Mouse (Mus musculus) midbrain, postnatal 0 days (tissue): ENCODE data around the gene Glrp1. TPM values are rescaled to one million over a fixed set of nuclear protein-coding genes. Genes with fewer than 3 reads are reported as not detected.

Experiments used
- ATAC-seq: fragments of 200-750 bp; cut with Nextera tagmentation; 2 replicates; pipeline ENCODE4 v1.8.0; 2017; ENCODE audit warnings: moderate number of reproducible peaks, mild to moderate bottlenecking, moderate TSS enrichment, moderate library complexity; ENCODE audit not compliant: low FRiP score
- DNase-seq: peaks from one replicate; pipeline ENCODE4 v3.0.0-alpha.2; 2015; ENCODE audit warnings: low spot score
- H3K27ac ChIP-seq: fragments of 300-500 bp; sonication (generic); 2 replicates; pipeline ENCODE4 v1.5.1; 2014; ENCODE audit warnings: low read depth, mild to moderate bottlenecking, low read length, mixed read lengths
- H3K27me3 ChIP-seq: fragments of 300-500 bp; sonication (generic); 2 replicates; pipeline ENCODE4 v1.6.1; 2014; ENCODE audit warnings: low read length, control low read depth, mixed read lengths; ENCODE audit not compliant: insufficient read depth
- H3K36me3 ChIP-seq: fragments of 300-500 bp; sonication (generic); 2 replicates; pipeline ENCODE4 v1.6.1; 2014; ENCODE audit warnings: low read length, control low read depth, mixed read lengths; ENCODE audit not compliant: insufficient read depth
- H3K4me1 ChIP-seq: fragments of 300-500 bp; sonication (generic); 2 replicates; pipeline ENCODE4 v1.6.1; 2014; ENCODE audit warnings: mild to moderate bottlenecking, control low read depth, antibody characterized with exemption, low read length, mixed read lengths; ENCODE audit not compliant: insufficient read depth
- H3K4me2 ChIP-seq: fragments of 300-500 bp; sonication (generic); 2 replicates; pipeline ENCODE4 v1.6.1; 2014; ENCODE audit warnings: low read depth, mild to moderate bottlenecking, low read length, mixed read lengths; ENCODE audit not compliant: poor library complexity, severe bottlenecking
- H3K4me3 ChIP-seq: fragments of 300-500 bp; sonication (generic); 2 replicates; pipeline ENCODE4 v1.5.1; 2014; ENCODE audit warnings: low read depth, mild to moderate bottlenecking, low read length, moderate library complexity
- H3K9ac ChIP-seq: fragments of 300-500 bp; sonication (generic); replicated peaks from 2 replicates; pipeline ENCODE4 v1.6.1; 2014; ENCODE audit warnings: mild to moderate bottlenecking, low read length, moderate library complexity, mixed read lengths; ENCODE audit not compliant: poor library complexity, severe bottlenecking
- H3K9me3 ChIP-seq: fragments of 300-500 bp; sonication (generic); 2 replicates; pipeline ENCODE4 v1.6.1; 2016; ENCODE audit warnings: low read length, control low read depth
- CTCF ChIP-seq: IDR thresholded peaks from 2 replicates; pipeline ENCODE4 v1.5.1; 2016; ENCODE audit warnings: antibody characterized with exemption, mild to moderate bottlenecking
- WGBS: fragments of 180-500 bp; shearing (Covaris S2); extraction: QIAGEN DNeasy Blood & Tissue Kit; methylation state at CpG from one replicate; pipeline ENCODE4 v1.1.7; 2014; 5-methylcytosine and 5-hydroxymethylcytosine counted together
- polyA plus RNA-seq: library from polyadenylated mRNA; unstranded; fragments of >200 nt; fragmentation: Nextera tagmentation; extraction: Ambion mirVana; gene quantifications from 2 replicates; pipeline ENCODE4 v1.2.1, GENCODE M21; 2015
- total RNA-seq: library from RNA; depleted of rRNA; stranded (reverse); fragments of >200 nt; gene quantifications from 2 replicates; pipeline ENCODE4 v1.2.3, GENCODE M21; 2014

Glrp1 gene
- total and polyA plus RNA-seq, 2 experiments from 2014 or later: 0.07 TPM; not detected in 1

- peaks cover 3% of the 10 kb centered on the region; the same call in 1 of the 2 replicates for H3K4me1 ChIP-seq
- no peaks in the 10 kb centered on the region for H3K27me3 ChIP-seq
- H3K9ac ChIP-seq: no peak overlapping the region
- H3K4me2 ChIP-seq: no peak overlapping the region
- no peak for TF ChIP-seq CTCF
- no peak overlapping the region for H3K27ac ChIP-seq
- DNase-seq (peak; percentile 31), ATAC-seq (no peak)
- 52% methylated on average over 17 of the region's 17 CpGs for WGBS
- H3K4me3 ChIP-seq: no peak overlapping the region
- no peaks in the 10 kb centered on the region for H3K9me3 ChIP-seq
- no peaks in the 10 kb centered on the region for H3K36me3 ChIP-seq
Observed at GRCm38 (mm10) chr1:88482142-88483099, 27.4 kb downstream of the Glrp1 start.

GRCm38 (mm10) chr1:88480594-88480993 is 29.3 kb downstream of the Glrp1 start:
- no peak overlapping the region for H3K27ac ChIP-seq
- H3K4me2 ChIP-seq: no peak overlapping the region
- 84% methylated on average over 8 of the region's 8 CpGs for WGBS
- H3K4me3 ChIP-seq: no peak overlapping the region
- no peaks in the 10 kb centered on the region for H3K36me3 ChIP-seq
- DNase-seq (no peak), ATAC-seq (no peak)
- H3K9ac ChIP-seq: no peak overlapping the region
- H3K27me3 ChIP-seq: no peaks in the 10 kb centered on the region
- H3K9me3 ChIP-seq: no peaks in the 10 kb centered on the region
- peaks cover 3% of the 10 kb centered on the region; the same call in 1 of the 2 replicates for H3K4me1 ChIP-seq
- TF ChIP-seq CTCF: no peak

- Histone ChIP-seq H3K9ac (no peak overlapping the region), H3K27ac (no peak overlapping the region), H3K4me3 (no peak overlapping the region), H3K27me3 (no peaks in the 10 kb centered on the region), H3K36me3 (no peaks in the 10 kb centered on the region), H3K4me1 (peaks cover 3% of the 10 kb centered on the region; the same call in 1 of the 2 replicates), H3K9me3 (no peaks in the 10 kb centered on the region), H3K4me2 (no peak overlapping the region)
- TF ChIP-seq CTCF: no peak
- WGBS: 16% methylated on average over 2 of the region's 2 CpGs
- DNase-seq (peak; percentile 67), ATAC-seq (no peak)
Observed at GRCm38 (mm10) chr1:88478205-88478604, 31.7 kb downstream of the Glrp1 start.

GRCm38 (mm10) chr1:88476554-88477085 is 33.2 kb downstream of the Glrp1 start:
- no peak overlapping the region for H3K27ac ChIP-seq
- H3K4me3 ChIP-seq: no peak overlapping the region
- H3K9ac ChIP-seq: no peak overlapping the region
- WGBS: 91% methylated on average over 20 of the region's 20 CpGs
- TF ChIP-seq CTCF: no peak
- no peak for DNase-seq
- no peaks in the 10 kb centered on the region for H3K9me3 ChIP-seq
- H3K36me3 ChIP-seq: no peaks in the 10 kb centered on the region
- no peaks in the 10 kb centered on the region for H3K27me3 ChIP-seq
- no peak overlapping the region for H3K4me2 ChIP-seq
- ATAC-seq: no peak
- 0 out of 2 replicates have a peak, but pooled peaks cover 3% of the 10 kb centered on the region for H3K4me1 ChIP-seq

- H3K27me3 ChIP-seq: no peaks in the 10 kb centered on the region
- DNase-seq (no peak), ATAC-seq (no peak)
- no peaks in the 10 kb centered on the region for H3K36me3 ChIP-seq
- no peak overlapping the region for H3K4me2 ChIP-seq
- no peaks in the 10 kb centered on the region for H3K9me3 ChIP-seq
- H3K4me1 ChIP-seq: peaks cover 6% of the 10 kb centered on the region; the same call in 1 of the 2 replicates
- H3K4me3 ChIP-seq: no peak overlapping the region
- no peak overlapping the region for H3K9ac ChIP-seq
- no peak for TF ChIP-seq CTCF
- 39% methylated on average over 8 of the region's 8 CpGs for WGBS
- H3K27ac ChIP-seq: no peak overlapping the region
Observed at GRCm38 (mm10) chr1:88475502-88475953, 34.3 kb downstream of the Glrp1 start.

GRCm38 (mm10) chr1:88474598-88474997 is 35.3 kb downstream of the Glrp1 start:
- Histone ChIP-seq H3K27ac (no peak overlapping the region), H3K4me2 (no peak overlapping the region), H3K9ac (no peak overlapping the region), H3K36me3 (no peaks in the 10 kb centered on the region), H3K4me1 (peaks cover 6% of the 10 kb centered on the region; the same call in 1 of the 2 replicates), H3K9me3 (no peaks in the 10 kb centered on the region), H3K27me3 (no peaks in the 10 kb centered on the region), H3K4me3 (no peak overlapping the region)
- WGBS: 79% methylated on average over 7 of the region's 7 CpGs
- no peak for DNase-seq
- no peak for TF ChIP-seq CTCF
- ATAC-seq: no peak
